Mouse (Mus musculus): ENCODE data around the gene Best2.

The Best2 gene

GRCm38 (mm10) chr8:84966603-84967002 is 47.7 kb downstream of the Best2 start:
- DNase-seq, result no peak

- peak; percentile 97 for DNase-seq
These were observed 48.5 kb downstream of the Best2 start for GRCm38 (mm10) chr8:84965731-84966291.

GRCm38 (mm10) chr8:84963952-84964351 is 50.4 kb downstream of the Best2 start:
- no peak for DNase-seq

- DNase-seq, result no peak
These were observed 54.5 kb downstream of the Best2 start for GRCm38 (mm10) chr8:84959811-84960210.

Measured in layer of hippocampus, adult 9-11 months (tissue).